Mouse (Mus musculus) bone marrow, adult 2 months (tissue): ENCODE results near the gene Bub1b.

Experiments used
- CTCF ChIP-seq: fragments of 200-500 bp; IDR thresholded peaks from 2 replicates; pipeline ENCODE4 v1.5.1; 2011; ENCODE audit warnings: low read length, control low read depth; ENCODE audit not compliant: control insufficient read depth, insufficient read depth
- POLR2A ChIP-seq: fragments of 200-500 bp; IDR thresholded peaks from 2 replicates; pipeline ENCODE4 v1.6.1; 2011; ENCODE audit warnings: low read depth, mild to moderate bottlenecking, control low read depth, low read length, borderline replicate concordance; ENCODE audit not compliant: control insufficient read depth

GRCm38 (mm10) chr2:118597673-118598568, at the start of gene Bub1b:
- no peak for TF ChIP-seq CTCF
- peak; percentile 6; the same call in 1 of the 2 replicates for TF ChIP-seq POLR2A
